ENCODE assay signal across 8 mouse cellular contexts in genomic region chr15:103305792-103306645, GRCm38 (mm10). TPM values are rescaled to one million over a fixed set of nuclear protein-coding genes. Genes with fewer than 3 reads are reported as not detected.
DNase-seq lines count a peak whose midpoint lies in the region; ATAC-seq and TF ChIP-seq lines count a peak whose summit lies in the region.

No protein-coding gene starts in this region.

- no peaks in the 10 kb centered on the region for H3K27me3 ChIP-seq in kidney, adult 2 months (replicated peaks; ENCODE audit: control insufficient read depth, insufficient read depth, low read length)
- H3K27me3 ChIP-seq in hindbrain, embryonic 14.5 days (ENCODE audit: control insufficient read depth, insufficient read depth, low read length): no peaks in the 10 kb centered on the region

- no peaks in the 10 kb centered on the region for H3K9me3 ChIP-seq in hindbrain, embryonic 14.5 days (ENCODE audit: control insufficient read depth, low read length)

- no peaks in the 10 kb centered on the region for H3K36me3 ChIP-seq in kidney, adult 2 months (ENCODE audit: control insufficient read depth, insufficient read depth, low read length)
- no peaks in the 10 kb centered on the region for H3K36me3 ChIP-seq in hindbrain, embryonic 14.5 days (replicated peaks; ENCODE audit: control insufficient read depth, insufficient read depth)
- H3K36me3 ChIP-seq in macrophage (ENCODE audit: inconsistent target): no peaks in the 10 kb centered on the region

- DNase-seq in kidney, adult 2 months: peak; percentile 88
- DNase-seq in kidney, adult 18-20 months: no peak
- no peak for DNase-seq in hindbrain, embryonic 14.5 days (ENCODE audit: low spot score)
- no peak for DNase-seq in thymus, adult 18-20 months
- no peak for DNase-seq in urinary bladder, postnatal 36 days (ENCODE audit: low spot score in 2 of 2)
- no peak for DNase-seq in cerebellum, adult 8-10 months

- WGBS in kidney, adult 2 months: 32% methylated on average over 8 of the region's 8 CpGs
- 31% methylated on average over 8 of the region's 8 CpGs for WGBS in hindbrain, embryonic 14.5 days
- 46% methylated on average over 8 of the region's 8 CpGs for WGBS in macrophage (ENCODE audit: missing documents)

- peak overlapping the region; percentile 70 for H3K9ac ChIP-seq in hindbrain, embryonic 14.5 days

- H3K4me3 ChIP-seq in kidney, adult 2 months (ENCODE audit: insufficient read depth, low read depth, low read length): peak overlapping the region; percentile 53
- peak overlapping the region; percentile 38 for H3K4me3 ChIP-seq in cortical plate, adult 2 months (ENCODE audit: insufficient read depth, low read length)
- H3K4me3 ChIP-seq in hindbrain, embryonic 14.5 days (replicated peaks; ENCODE audit: low read length): peak overlapping the region; percentile 28
- peak overlapping the region; percentile 28 for H3K4me3 ChIP-seq in macrophage (ENCODE audit: inconsistent target)

- peaks cover 29% of the 10 kb centered on the region for H3K4me1 ChIP-seq in kidney, adult 2 months (ENCODE audit: control insufficient read depth, insufficient read depth, low read length)
- H3K4me1 ChIP-seq in cortical plate, adult 2 months (ENCODE audit: control insufficient read depth, insufficient read depth, low read length): peaks cover 9% of the 10 kb centered on the region
- peaks cover 58% of the 10 kb centered on the region for H3K4me1 ChIP-seq in hindbrain, embryonic 14.5 days (replicated peaks; ENCODE audit: control insufficient read depth, insufficient read depth, low read length)

- peak overlapping the region; percentile 97 for H3K27ac ChIP-seq in kidney, adult 2 months (ENCODE audit: insufficient read depth, low read depth, low read length)
- peak overlapping the region; percentile 74 for H3K27ac ChIP-seq in cortical plate, adult 2 months (ENCODE audit: insufficient read depth, low read length)
- peak overlapping the region; percentile 98 for H3K27ac ChIP-seq in hindbrain, embryonic 14.5 days
- H3K27ac ChIP-seq in macrophage: peak overlapping the region; percentile 97

- H3K79me2 ChIP-seq in macrophage (ENCODE audit: inconsistent target): no peaks in the 10 kb centered on the region; the same call in 1 of the 2 replicates

- peak overlapping the region; percentile 73 for H3K4me2 ChIP-seq in hindbrain, embryonic 14.5 days (replicated peaks)

- no peak for ATAC-seq in hindbrain, embryonic 14.5 days (ENCODE audit: low FRiP score)

- no peak for TF ChIP-seq CTCF in kidney, adult 2 months (conservative IDR thresholded peaks at IDR 0.05; ENCODE audit: insufficient read depth, insufficient read length, low read depth, low read length)
- TF ChIP-seq CTCF in cortical plate, adult 2 months (IDR thresholded peaks at IDR 0.05; ENCODE audit: extremely low read depth, insufficient read depth, low read length): no peak

- no peak for TF ChIP-seq POLR2A in kidney, adult 2 months (IDR thresholded peaks at IDR 0.05; ENCODE audit: low read depth, low read length)
- no peak for TF ChIP-seq POLR2A in cortical plate, adult 2 months (IDR thresholded peaks at IDR 0.05; ENCODE audit: extremely low read depth, insufficient read depth, low read length)

RNA-seq across cellular contexts. Expression of gene Gpr84, which starts 4.4 kb away (rescaled TPM):
- polyA plus RNA-seq in kidney, adult 2 months (2012; rRNA removed): 0.13 TPM in 1 of 2 replicates, not detected in the other
- 0.98 and 1.2 TPM in 2 replicates for polyA plus RNA-seq in cortical plate, adult 2 months (2012; rRNA removed)
- 0.12 and 0.39 TPM in 2 replicates for polyA plus RNA-seq in hindbrain, embryonic 14.5 days (2014; fragmentation: Nextera tagmentation; extraction: Ambion mirVana)
- 10 to 100 TPM in 3 of 26 experiments, 1 to 10 TPM in 20, under 1 TPM in 2, not detected in 1; 0.55 to 12.0 (median 5.2) TPM for total RNA-seq in macrophage (2018; cell fraction: chromatin; rRNA removed)
- 10 to 100 TPM in 20 of 26 experiments, 1 to 10 TPM in 6; 1.4 to 72.5 (median 17.4) TPM for total RNA-seq in macrophage (2018; cell fraction: cytosol; rRNA removed)
- 10 to 100 TPM in 23 of 26 experiments, 1 to 10 TPM in 2, not detected in 1; 3.5 to 71.3 (median 23.9) TPM for total RNA-seq in macrophage (2018; cell fraction: nucleus; rRNA removed)
- polyA plus RNA-seq in macrophage (2018): 0.93 to 14.5 TPM (median 3.7 TPM) in 3 replicates

RNA-seq across cellular contexts. Expression of gene Copz1, which starts 33.5 kb away (rescaled TPM):
- 138 TPM in 2 replicates for polyA plus RNA-seq in kidney, adult 2 months (2012; rRNA removed)
- polyA plus RNA-seq in cortical plate, adult 2 months (2012; rRNA removed): 140 and 148 TPM in 2 replicates
- polyA plus RNA-seq in hindbrain, embryonic 14.5 days (2014; fragmentation: Nextera tagmentation; extraction: Ambion mirVana): 214 and 220 TPM in 2 replicates
- total RNA-seq in macrophage (2018; cell fraction: chromatin; rRNA removed): 10 to 100 TPM; 15.7 to 68.2 (median 42.7) TPM
- total RNA-seq in macrophage (2018; cell fraction: cytosol; rRNA removed): 100 to 1,000 TPM; 109 to 211 (median 159) TPM
- 100 to 1,000 TPM in 7 of 26 experiments, 10 to 100 TPM in 19; 29.9 to 123 (median 77.5) TPM for total RNA-seq in macrophage (2018; cell fraction: nucleus; rRNA removed)
- polyA plus RNA-seq in macrophage (2018): 123 to 145 TPM (median 136 TPM) in 3 replicates

RNA-seq across cellular contexts. Expression of gene Zfp385a, which starts 33.9 kb away (rescaled TPM):
- 5.2 and 6.1 TPM in 2 replicates for polyA plus RNA-seq in kidney, adult 2 months (2012; rRNA removed)
- 42.3 and 45.2 TPM in 2 replicates for polyA plus RNA-seq in cortical plate, adult 2 months (2012; rRNA removed)
- polyA plus RNA-seq in hindbrain, embryonic 14.5 days (2014; fragmentation: Nextera tagmentation; extraction: Ambion mirVana): 25.7 and 25.9 TPM in 2 replicates
- 10 to 100 TPM; 10.2 to 43.2 (median 26.3) TPM for total RNA-seq in macrophage (2018; cell fraction: chromatin; rRNA removed)
- total RNA-seq in macrophage (2018; cell fraction: cytosol; rRNA removed): 10 to 100 TPM; 50.8 to 93.1 (median 78.8) TPM
- 10 to 100 TPM; 21.9 to 59.1 (median 37.0) TPM for total RNA-seq in macrophage (2018; cell fraction: nucleus; rRNA removed)
- 38.1 to 73.9 TPM (median 63.3 TPM) in 3 replicates for polyA plus RNA-seq in macrophage (2018)

RNA-seq across cellular contexts. Expression of gene Nfe2, which starts 47.8 kb away (rescaled TPM):
- 0.58 and 1.0 TPM in 2 replicates for polyA plus RNA-seq in kidney, adult 2 months (2012; rRNA removed)
- 0.11 and 0.21 TPM in 2 replicates for polyA plus RNA-seq in cortical plate, adult 2 months (2012; rRNA removed)
- polyA plus RNA-seq in hindbrain, embryonic 14.5 days (2014; fragmentation: Nextera tagmentation; extraction: Ambion mirVana): 0.90 and 1.1 TPM in 2 replicates
- 1 to 10 TPM in 9 of 26 experiments, under 1 TPM in 8, not detected in 9; 0.39 to 2.6 (median 1.2) TPM for total RNA-seq in macrophage (2018; cell fraction: chromatin; rRNA removed)
- 1 to 10 TPM in 20 of 26 experiments, under 1 TPM in 6; 0.56 to 2.4 (median 1.7) TPM for total RNA-seq in macrophage (2018; cell fraction: cytosol; rRNA removed)
- 1 to 10 TPM in 12 of 26 experiments, under 1 TPM in 10, not detected in 4; 0.36 to 4.0 (median 1.0) TPM for total RNA-seq in macrophage (2018; cell fraction: nucleus; rRNA removed)
- polyA plus RNA-seq in macrophage (2018): 0.79 to 3.5 TPM (median 1.8 TPM) in 3 replicates
